Mouse (Mus musculus) heart, embryonic 16.5 days (tissue): Measurements from ENCODE around the gene Gm20767. TPM values are rescaled to one million over a fixed set of nuclear protein-coding genes. Genes with fewer than 3 reads are reported as not detected.
"Not testable (repeated sequence)": the region's sequence is repeated elsewhere in the genome, so short reads cannot be mapped to it uniquely, and the experiment has no call there.

Experiments
- ATAC-seq: fragments of 200-750 bp; cut with Nextera tagmentation; replicated peaks from 2 replicates; pipeline ENCODE4 v1.8.0; 2017; ENCODE audit warnings: moderate number of reproducible peaks; ENCODE audit not compliant: insufficient read depth, low FRiP score; ENCODE audit errors: extremely low read depth
- H3K27ac ChIP-seq: fragments of 300-500 bp; sonication (generic); 2 replicates; pipeline ENCODE4 v1.5.1; 2014; ENCODE audit warnings: mild to moderate bottlenecking, low read length, control low read depth, moderate library complexity
- H3K27me3 ChIP-seq: fragments of 300-500 bp; sonication (generic); 2 replicates; pipeline ENCODE4 v1.6.1; 2014; ENCODE audit warnings: low read length, mixed read lengths; ENCODE audit not compliant: control insufficient read depth, insufficient read depth
- H3K36me3 ChIP-seq: fragments of 300-500 bp; sonication (generic); 2 replicates; pipeline ENCODE4 v1.6.1; 2014; ENCODE audit not compliant: control insufficient read depth, insufficient read depth
- H3K4me1 ChIP-seq: fragments of 300-500 bp; sonication (generic); 2 replicates; pipeline ENCODE4 v1.6.1; 2014; ENCODE audit warnings: low read length, mixed read lengths; ENCODE audit not compliant: control insufficient read depth, insufficient read depth
- H3K4me2 ChIP-seq: fragments of 300-500 bp; sonication (generic); 2 replicates; pipeline ENCODE4 v1.6.1; 2014; ENCODE audit warnings: low read depth, mild to moderate bottlenecking, control low read depth, low read length
- H3K4me3 ChIP-seq: fragments of 300-500 bp; sonication (generic); 2 replicates; pipeline ENCODE4 v1.5.1; 2014; ENCODE audit warnings: mild to moderate bottlenecking, control low read depth, low read length
- H3K9ac ChIP-seq: fragments of 300-500 bp; sonication (generic); 2 replicates; pipeline ENCODE4 v1.6.1; 2014; ENCODE audit warnings: low read length, control low read depth
- H3K9me3 ChIP-seq: fragments of 300-500 bp; sonication (generic); replicated peaks from 2 replicates; pipeline ENCODE4 v1.6.1; 2016; ENCODE audit warnings: low read length; ENCODE audit not compliant: control insufficient read depth
- WGBS: fragments of 180-500 bp; shearing (Covaris S2); extraction: QIAGEN DNeasy Blood & Tissue Kit; methylation state at CpG from one replicate; pipeline ENCODE4 v1.1.7; 2014; 5-methylcytosine and 5-hydroxymethylcytosine counted together
- polyA plus RNA-seq: library from polyadenylated mRNA; unstranded; fragments of >200 nt; fragmentation: Nextera tagmentation; extraction: Ambion mirVana; gene quantifications from 2 replicates; pipeline ENCODE4 v1.2.1, GENCODE M21; 2015

Gm20767 gene
- polyA plus RNA-seq, 1 experiment from 2014 or later, result not detected

GRCm38 (mm10) chr13:120150589-120150988 lies 10.5 kb downstream of the Gm20767 start:
- ATAC-seq, H3K4me1 ChIP-seq, H3K4me2 ChIP-seq, H3K9me3 ChIP-seq, H3K9ac ChIP-seq, H3K36me3 ChIP-seq, H3K4me3 ChIP-seq, H3K27me3 ChIP-seq, H3K27ac ChIP-seq: not testable (repeated sequence)
- WGBS, result 44% methylated on average over 3 of the region's 3 CpGs

DNA sequence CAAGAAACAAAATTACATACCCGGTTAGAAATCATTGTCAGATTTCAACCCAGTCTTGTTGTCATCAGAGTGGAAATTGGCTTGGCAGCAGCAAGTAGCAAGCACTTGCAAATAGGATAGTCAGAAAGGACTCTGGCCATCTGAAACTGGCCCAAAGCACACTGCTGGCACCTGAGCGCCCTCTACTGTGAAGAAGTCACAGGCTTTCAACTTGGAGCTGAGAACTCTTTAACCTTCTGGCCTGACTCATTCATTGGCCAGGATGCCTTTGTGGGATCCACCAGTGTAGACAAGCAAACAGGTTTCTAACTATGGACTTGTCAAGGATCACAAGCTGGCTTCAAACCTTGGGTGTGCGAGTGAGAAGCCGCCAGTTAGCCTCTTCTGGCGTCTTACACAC lies 28.3 kb downstream of the Gm20767 start:
- 41% methylated on average over 5 of the region's 5 CpGs for WGBS
- H3K9ac ChIP-seq, result not testable (repeated sequence)

GRCm38 (mm10) chr13:120172133-120172532 lies 32.1 kb downstream of the Gm20767 start, which contains the start of gene Gm21818:
TSS of gene Gm21818 (plus strand) at chr13:120172433.
- not testable (repeated sequence) for H3K4me3 ChIP-seq, H3K36me3 ChIP-seq, H3K4me2 ChIP-seq, ATAC-seq, H3K27me3 ChIP-seq, H3K27ac ChIP-seq, H3K4me1 ChIP-seq, H3K9me3 ChIP-seq, H3K9ac ChIP-seq
- 67% methylated on average over 4 of the region's 4 CpGs for WGBS

More for the DNA sequence above, 28.3 kb downstream of the Gm20767 start:
- not testable (repeated sequence) for H3K27me3 ChIP-seq, H3K4me2 ChIP-seq, H3K27ac ChIP-seq, H3K4me3 ChIP-seq, ATAC-seq, H3K4me1 ChIP-seq, H3K9me3 ChIP-seq, H3K36me3 ChIP-seq

- H3K27me3 ChIP-seq, H3K9ac ChIP-seq, H3K9me3 ChIP-seq, H3K27ac ChIP-seq, H3K4me2 ChIP-seq, H3K4me1 ChIP-seq, H3K4me3 ChIP-seq, H3K36me3 ChIP-seq, ATAC-seq: not testable (repeated sequence)
- WGBS, result 78% methylated on average over 6 of the region's 8 CpGs
These were observed 56.3 kb downstream of the Gm20767 start for GRCm38 (mm10) chr13:120196189-120196821.

Other genes starting within 250 kb of the Gm20767 start
- not detected in 2 replicates for gene Tcstv1, start 245.5 kb upstream of the Gm20767 start, polyA plus RNA-seq
- gene Gm21761, start 211.0 kb upstream of the Gm20767 start, polyA plus RNA-seq, result not detected in 2 replicates
- gene B020031M17Rik, start 189.4 kb upstream of the Gm20767 start, polyA plus RNA-seq, result not detected in 2 replicates
- gene Gm36079, start 113.2 kb upstream of the Gm20767 start, polyA plus RNA-seq, result not detected in 2 replicates
- gene Gm21188, start 88.1 kb upstream of the Gm20767 start, polyA plus RNA-seq, result 0.14 TPM in 1 of 2 replicates, not detected in the other
- not detected in 2 replicates for gene Gm21818, start 32.2 kb downstream of the Gm20767 start, polyA plus RNA-seq
- not detected in 2 replicates for gene Gm21762, start 75.7 kb downstream of the Gm20767 start, polyA plus RNA-seq
- gene Gm21731, start 98.9 kb downstream of the Gm20767 start, polyA plus RNA-seq, result not detected in 2 replicates
- not detected in 2 replicates for gene AF067061, start 122.9 kb downstream of the Gm20767 start, polyA plus RNA-seq
- 0.99 and 3.2 TPM in 2 replicates for gene BC147527, start 160.1 kb downstream of the Gm20767 start, polyA plus RNA-seq
- not detected in 2 replicates for gene Tcstv3, start 176.6 kb downstream of the Gm20767 start, polyA plus RNA-seq